Mouse (Mus musculus): Measurements from ENCODE around the gene Alg13.

GRCm38 (mm10) chrX:144314041-144314440 lies 3.6 kb upstream of the Alg13 start:
- TF ChIP-seq CTCF (conservative IDR thresholded peaks at IDR 0.05; ENCODE audit: insufficient read depth, insufficient read length, low read depth, low read length) (no peak), POLR2A (IDR thresholded peaks at IDR 0.05; ENCODE audit: low read depth, low read length) (no peak)

Measured in kidney, adult 2 months (tissue).